Mouse (Mus musculus) kidney, postnatal 14 days (tissue): Measurements from ENCODE around the gene Fam129a.

Experiments used
- DNase-seq: peaks from one replicate; pipeline ENCODE4 v3.0.0; 2022; ENCODE audit warnings: mixed read lengths

Fam129a gene

DNA sequence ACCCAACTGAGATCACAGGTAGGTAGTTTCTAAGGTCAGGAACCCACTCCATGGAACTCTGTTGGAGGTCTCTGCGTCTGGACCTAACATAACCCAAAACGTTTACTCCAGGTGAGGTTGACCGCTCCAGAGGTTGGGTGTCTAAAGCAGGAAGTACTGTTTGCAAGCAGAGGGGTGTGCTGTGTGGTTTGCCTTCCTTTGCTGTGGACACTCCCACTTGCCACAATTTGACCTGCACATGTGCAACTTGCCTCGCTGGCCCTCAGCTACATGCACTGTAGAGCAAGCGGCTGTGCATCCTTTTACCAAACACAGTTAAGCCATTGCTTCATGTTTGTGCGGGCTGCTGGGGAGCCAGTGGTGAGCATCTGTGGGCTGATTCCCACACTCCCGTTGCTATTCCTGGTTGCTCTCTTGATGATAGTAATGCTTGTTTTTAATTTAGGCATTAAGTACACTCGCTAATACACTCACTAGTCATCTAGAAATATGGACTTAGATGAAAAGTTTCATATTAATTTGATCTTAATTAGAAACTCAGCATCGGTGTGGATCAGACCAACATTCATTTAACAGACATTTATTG lies 99.1 kb downstream of the Fam129a start:
- no peak for DNase-seq

DNA sequence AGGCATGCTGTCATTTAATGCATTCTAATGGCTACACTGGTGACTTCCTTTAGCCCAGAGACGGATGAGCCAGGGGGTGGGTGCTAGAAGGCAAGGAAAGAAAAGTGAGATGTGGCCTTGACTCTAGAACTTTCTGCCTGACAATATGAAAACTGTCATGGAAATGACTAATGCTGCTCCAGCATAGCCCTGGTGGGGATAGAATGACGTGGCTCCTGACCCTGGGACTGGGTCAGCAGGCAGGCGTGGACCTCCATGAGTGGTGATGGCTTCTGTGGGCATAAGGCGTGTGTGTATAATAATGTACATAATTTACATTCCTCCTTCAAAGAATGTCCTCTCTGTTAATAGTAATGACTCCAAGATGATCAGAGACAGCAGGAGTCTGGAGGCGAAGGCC lies 104.7 kb downstream of the Fam129a start:
- no peak for DNase-seq

DNA sequence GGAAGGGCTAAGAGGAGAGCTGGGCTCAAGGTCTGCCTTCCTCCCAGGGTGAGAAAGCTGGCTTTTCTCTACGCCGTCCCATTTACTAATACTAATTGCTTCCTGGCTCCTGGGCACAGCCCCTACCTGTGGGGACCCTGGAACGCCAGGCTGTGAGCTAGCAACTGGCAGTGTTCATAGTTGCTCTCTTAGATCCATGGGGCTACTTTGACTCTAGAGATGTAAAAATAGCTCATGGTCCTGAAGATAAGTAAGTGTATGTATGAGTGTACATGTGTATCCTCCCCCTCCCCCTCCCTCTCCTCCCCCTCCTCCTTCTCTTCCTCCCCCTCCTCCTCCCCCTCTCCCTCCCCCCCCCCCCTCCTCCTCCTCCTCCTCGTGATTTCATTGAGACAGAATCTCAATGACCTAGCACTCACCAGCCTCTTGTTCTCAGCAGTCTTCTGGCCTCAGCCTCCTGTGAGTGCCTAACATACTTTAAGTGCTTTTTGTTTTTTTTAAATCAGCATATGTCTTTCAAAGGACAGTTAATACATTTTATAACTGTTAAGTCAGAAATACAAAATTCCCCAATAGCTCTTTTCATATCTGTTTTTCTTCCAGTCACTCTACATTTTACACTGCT lies 106.3 kb downstream of the Fam129a start:
- DNase-seq: no peak

DNA sequence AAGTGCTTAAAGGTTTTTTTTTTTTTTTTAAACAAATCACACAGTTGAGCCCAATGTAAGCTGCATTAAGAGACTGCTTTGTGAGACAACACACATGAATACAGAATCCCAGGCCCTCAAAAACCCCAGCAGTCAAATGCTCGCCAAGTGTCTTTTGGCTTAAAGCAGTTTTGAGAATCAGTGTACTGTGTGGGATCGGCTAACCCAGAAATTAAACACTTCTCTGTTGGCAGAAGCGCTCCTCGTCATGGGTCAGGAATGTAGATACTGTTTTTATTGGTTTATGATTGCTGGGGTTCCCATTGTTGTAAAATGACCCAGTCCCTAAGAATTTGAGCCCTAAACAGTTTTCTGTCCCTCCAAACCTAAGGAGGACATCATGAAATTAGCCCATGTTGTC lies 107.0 kb downstream of the Fam129a start:
- DNase-seq: no peak

DNA sequence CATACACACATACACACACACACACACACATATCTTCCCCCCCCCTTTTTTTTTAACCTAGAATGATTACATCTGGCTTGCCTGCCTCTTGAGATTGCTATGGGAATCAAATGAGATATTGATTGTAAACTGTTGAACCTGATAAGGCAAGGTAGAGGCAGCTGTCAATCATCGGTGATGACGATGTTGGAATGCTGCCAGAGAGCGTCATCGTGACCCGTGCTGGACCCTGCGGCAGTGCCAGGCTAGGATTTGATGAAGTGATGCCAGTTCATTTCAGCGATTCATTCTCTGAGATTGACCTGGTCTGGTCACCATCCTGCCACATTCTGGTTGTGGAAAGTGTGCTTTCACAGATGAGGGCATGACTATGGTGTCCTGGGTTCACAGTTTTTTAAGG lies 108.2 kb downstream of the Fam129a start:
- no peak for DNase-seq

DNA sequence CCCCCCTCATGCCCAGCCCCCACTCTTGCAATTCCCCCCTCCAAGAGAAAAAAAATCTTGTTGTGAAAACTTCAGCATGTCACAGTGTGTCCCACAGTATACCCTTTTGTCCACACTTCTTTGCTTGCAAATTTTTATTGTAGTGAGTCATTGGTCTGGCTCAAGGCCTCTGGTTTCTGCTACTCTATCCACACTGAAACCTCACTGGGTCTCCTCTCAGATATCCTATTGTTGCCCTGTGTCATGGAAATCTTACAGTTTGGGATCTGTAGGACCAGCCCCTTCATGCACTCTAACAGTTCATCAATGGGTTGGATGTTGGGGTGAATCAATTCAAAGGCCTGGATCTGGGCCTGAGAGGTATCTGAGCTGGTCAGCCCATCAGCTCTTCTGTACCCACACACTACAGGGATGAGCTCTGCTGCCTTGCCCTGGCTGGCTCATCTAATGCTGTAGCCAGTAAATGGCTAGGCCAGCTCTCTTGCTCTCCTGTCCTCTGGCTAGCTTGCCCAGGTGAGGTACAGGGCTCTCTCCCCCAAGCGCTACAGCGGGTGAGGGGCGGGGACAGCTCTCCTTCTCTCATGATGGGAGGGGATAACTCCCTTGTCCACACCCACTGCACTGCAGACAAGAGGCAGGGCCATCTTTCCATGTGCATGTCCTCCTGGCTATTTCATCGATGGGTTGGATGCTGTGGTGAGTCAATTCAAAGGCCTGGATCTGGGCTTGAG lies 109.1 kb downstream of the Fam129a start:
- DNase-seq: no peak

DNA sequence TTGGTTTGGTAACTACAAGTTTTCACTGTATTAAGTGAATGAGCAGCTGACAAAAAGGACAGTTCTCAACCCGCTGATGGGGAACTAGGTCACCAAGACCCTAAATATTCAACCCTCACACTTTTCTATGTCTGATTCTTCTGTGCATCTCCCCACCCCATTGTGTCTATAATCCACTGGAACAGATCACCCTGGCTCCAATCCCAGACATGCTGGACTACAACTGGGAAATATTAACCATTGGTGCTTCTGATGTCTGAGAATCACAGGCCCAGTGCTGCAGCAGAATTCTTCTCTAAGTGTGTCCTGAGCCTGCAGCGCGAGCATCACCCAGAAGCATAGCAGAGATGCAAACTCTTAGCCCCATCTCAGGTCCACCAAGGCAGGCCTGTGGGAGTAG lies 110.0 kb downstream of the Fam129a start:
- DNase-seq: no peak

DNA sequence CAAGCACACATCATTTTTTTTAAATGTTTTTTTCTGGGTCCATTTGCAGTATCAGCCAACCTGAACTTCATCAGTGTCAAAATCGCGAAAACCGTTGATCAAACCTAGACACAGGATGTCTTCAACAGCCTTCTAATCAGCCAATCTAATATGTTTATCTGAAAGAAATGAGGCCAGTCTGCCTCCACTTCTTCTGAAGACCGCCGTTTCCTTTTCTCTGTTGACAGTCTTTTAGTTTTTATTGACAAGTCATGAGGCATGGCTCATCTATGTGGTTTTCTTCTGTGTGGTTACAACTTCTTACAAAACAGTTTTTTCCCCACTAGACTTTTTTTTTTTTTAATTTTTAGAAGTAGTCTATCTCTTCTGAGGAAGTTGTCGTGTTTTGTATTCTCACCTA lies 111.9 kb downstream of the Fam129a start:
- no peak for DNase-seq

DNA sequence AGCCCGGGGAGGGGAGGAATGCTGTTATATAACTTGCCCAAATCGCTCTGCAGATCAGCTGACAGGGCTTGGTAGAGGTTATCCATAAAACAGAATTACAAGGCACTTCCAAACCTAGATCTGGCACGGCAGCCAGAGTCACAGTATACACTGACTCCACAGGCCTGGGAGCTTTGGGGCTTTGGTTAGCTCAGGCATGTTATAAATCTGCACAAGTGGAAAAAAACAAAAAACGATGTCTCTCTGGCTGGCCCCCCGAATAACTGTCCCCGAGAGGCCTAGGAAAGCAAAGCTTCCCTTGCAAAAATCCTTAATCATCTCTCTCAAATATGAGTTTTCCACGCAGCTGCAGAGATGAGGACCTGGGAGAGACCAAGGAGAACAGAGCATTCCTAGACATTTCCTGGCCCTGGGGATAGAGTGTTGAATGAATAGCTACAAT lies 113.5 kb downstream of the Fam129a start:
- no peak for DNase-seq

DNA sequence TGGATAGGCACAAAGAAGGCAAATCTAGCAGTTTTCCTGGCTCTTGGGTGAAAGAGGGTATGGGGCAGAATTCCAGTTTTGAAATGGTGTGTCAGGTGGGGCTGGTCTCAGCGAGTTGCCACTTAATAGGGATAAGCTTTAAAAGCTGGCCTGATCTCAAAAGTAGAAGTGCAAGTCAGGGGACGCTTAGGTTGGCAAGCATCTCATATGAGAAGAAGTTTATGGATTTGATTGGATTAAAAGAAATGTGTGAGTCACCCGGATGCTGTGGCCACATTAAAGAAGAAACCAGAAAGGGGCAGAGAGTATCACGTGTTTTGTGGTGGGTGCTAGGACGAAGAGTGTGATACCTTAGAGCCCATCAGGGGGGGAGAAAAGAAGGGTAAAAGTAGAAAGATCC lies 114.0 kb downstream of the Fam129a start:
- no peak for DNase-seq

DNA sequence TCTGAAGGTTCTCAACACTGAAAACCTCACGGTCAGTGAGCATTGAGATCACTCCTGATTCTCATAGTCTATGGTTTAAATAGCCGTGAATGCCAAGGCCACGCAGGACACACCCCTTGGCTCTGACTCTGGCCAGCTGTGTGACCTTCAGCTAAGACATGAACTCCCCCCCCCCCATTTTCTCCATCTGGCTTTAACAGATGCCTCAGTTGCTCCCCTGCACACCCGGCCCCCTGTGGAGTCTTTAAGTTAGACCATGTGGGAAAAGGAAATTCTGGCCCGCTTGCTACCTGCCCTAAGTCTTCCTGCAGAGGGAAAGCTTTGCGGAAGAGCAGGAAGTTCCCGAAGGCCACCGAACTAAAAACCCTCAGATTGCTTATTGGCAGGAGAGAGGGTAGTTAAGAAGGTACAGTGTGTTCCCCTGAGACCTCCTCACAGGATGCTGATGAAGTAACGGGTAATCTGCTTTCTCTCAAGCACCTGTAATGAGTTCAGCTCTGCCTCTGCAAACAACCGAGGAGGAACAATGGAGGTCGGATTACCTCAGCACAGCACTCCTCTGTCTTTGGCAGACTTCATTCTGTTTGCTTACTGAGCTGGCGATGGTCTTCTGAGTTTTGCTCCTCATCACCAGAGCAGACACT lies 114.8 kb downstream of the Fam129a start:
- no peak for DNase-seq

DNA sequence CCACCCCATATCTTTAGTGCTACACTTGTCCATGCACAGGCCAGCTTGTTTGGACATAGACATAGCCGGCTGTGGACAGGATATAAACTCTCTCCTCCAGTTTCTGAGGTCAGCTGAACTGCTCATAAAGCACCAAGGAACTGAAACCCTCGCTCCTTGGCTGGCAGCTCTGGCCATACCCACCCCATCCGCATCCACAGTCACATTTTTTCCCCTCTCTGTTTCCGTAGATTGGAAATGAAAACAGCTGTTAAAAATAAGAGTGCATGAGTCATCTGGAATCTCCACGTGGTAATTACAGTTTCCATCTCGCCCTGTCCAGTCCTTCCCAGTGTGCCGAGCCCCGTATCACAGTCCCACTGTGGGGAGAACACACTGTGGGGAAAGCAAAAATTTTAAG lies 115.7 kb downstream of the Fam129a start:
- no peak for DNase-seq

DNA sequence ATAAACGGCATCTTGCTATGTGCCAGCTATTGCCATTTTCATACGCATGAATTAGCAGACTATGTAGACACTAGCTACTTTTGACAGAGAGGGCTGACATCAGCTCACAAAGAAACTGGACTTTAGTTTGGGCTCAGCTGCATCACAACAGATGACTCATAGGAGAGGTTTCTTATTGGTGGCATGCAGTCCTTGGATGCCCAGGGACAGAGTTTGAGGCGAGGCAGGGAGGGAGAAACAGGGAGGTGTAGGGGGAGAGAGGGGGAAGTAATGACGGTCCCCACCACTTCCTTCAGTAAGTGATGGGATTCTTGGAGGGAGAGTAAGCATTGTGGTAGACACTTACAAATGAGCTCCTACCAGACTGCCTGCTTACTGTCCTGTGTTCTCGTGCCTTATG lies 118.0 kb downstream of the Fam129a start:
- no peak for DNase-seq

DNA sequence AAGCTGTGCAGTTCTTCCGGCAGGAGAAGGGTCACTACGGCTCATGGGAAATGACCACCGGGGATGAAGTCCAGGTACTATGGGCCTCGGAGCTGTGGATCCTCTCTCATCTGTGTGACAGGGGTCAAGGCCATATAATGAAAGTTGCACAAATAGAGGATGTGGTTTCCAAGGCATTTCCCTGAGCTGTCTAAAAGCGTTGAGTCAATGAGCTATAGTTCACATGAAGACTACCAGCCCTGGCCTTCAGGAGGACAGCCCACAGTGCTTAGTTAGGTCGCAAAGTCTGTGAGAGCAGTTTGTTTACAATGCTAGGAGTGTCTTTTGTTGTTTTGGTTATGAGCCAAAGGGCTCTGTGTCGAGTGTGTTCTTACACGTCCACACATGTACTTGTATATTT lies 118.6 kb downstream of the Fam129a start:
- no peak for DNase-seq

DNA sequence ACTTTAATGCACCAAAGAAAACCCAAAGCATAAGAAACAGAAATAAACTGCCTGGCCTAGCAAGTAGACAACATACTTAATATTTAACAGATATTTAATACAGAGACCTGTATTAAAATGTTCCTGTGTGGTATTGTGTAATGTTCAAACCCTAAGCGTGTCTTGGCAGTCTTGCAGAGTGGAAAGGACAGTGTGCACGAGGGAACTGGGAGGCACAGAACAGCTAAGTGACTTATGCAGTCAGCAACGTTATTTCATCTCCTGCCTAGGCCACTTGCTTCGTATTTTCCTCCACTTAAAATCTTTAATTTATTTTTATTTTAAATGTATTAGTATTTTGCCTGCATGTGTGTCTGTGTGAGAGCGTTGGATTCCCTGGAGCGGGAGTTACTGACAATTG lies 119.1 kb downstream of the Fam129a start:
- DNase-seq: no peak

DNA sequence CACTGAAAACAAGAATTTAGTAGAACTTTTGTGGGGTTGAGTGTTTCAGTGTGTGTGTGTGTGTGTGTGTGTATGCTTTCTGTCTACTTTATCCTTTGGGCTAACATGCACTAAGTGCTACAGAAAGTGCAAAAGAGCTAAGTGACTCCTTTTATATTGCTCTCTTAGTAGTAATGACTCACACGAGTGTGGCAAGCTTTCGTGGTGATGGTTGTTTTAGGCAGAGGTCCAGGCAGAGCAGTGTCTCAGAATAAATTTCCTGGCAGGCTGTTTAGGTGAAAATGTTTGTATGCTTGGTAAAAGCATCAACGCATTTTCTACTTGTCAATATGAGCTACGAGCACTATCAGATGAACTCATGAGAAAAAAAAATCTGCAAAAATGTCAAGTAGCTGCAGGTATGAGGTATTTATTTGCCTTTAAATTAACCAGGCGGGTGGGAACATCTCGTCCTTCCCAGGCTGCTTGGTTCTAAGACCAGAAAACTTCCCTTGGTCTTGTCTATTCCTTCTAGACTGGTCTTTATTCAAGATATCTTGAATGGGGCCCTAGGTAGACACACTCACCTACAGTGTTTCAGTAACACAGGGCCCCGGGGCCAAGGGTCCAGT lies 119.7 kb downstream of the Fam129a start:
- no peak for DNase-seq

DNA sequence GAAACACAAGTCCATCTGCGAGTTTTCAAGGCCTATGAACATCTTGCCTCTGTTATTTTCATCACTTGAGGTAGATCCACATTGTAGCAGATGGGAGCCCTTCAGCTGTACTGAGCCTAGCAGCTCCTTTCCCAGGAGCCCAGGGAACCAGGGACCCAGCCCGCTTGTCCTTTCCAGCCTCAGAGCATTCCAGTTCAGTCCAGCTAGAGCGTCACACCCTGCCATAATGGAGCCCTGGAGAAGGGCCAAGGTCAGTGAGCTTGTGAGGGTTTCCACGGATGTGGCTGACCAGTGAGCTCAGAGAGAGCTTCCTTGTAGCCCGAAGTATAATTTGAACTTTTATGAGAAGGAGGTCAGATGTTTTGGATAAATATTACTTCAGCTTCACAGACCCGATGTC lies 121.9 kb downstream of the Fam129a start:
- DNase-seq: peak; percentile 91

DNA sequence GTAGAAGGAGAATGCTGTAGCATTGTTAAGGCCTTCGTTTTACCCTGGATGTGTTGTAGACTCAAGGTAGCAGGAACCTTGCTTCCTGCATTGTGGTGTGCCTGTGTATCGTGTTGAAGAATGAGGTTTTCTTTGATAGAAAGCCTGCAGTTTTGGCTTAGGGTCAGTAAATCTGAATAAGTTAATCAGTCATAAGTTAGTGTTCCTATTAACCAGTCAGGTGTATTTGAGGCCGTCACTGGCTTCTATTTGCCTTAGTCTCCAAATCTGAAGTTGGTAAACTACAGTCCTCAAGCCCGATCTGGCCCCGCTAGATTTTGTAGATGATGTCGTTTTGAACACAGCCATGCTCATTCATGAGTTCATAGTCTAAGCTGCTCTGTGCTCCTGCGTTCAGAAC lies 125.8 kb downstream of the Fam129a start:
- no peak for DNase-seq

DNA sequence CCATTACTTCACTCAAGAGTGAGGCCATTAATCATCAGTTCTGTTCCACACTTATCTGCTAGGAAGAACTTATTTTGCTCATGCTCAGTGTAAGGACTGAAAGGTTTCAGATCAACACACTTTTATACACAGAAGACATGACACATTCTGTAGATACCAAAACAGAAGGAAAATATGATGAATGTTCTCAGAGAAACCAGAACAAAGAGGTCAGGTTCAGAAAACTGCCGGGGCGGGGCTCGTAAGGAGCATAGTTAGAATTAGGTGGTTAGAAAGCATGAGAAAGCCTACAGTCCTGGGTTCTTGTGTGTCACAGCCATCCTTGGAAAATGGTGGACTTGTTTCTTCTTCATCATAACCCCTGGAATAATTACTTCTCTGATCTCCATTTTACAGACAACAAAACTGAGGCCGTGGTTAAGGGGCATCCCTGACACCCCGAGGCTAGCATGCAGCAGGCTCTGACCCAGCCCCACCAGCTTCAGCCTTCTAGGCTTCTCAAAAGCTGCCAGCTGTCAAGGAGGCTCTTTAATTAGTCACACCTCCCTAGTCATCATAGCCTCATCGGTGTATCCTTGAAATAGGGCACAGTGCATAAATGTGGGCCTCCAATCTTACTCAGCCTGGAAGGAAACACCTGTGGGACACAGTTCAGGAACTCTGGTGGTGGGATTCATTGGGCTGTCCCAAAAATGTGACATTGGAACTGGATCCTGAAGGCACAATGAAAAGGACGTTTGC lies 127.1 kb downstream of the Fam129a start:
- DNase-seq: no peak

DNA sequence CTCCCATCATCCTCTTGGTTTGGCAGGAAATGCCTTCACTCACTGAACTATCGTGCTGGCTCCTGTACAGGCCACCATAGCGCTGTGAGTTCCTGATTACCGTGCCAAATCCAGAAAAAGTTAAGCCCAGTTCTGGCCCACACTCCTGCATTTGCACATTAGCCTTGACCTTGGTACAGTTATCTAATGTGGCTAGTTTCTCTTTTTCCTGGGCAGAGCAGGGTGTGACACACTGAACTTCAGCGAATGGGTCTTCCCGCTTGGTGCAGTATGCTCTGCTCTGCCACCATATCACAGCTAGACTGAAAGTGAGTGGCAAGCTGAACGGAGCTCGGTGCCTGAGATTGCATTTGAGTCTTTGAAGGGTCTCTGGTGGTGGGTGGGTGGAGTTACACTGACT lies 128.4 kb downstream of the Fam129a start:
- DNase-seq: no peak

DNA sequence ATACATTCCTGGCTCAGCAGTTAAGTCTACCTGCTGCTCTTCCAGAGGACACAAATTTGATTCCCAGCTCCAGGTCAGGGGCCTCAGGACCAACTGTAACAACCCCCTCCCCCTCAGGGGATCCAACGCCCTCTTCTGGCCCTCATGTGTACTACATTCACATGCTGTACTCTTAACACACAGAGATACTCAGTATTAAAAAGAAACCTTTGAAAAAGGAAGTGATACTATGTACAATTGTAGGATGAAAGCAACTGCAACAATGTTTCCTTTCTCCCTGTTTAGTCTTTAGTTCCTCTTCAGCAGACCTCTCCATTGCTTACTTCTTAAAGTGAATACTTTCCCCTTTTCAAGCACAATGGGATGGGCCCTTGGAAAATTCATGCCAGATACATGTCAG lies 131.8 kb downstream of the Fam129a start:
- DNase-seq: no peak

DNA sequence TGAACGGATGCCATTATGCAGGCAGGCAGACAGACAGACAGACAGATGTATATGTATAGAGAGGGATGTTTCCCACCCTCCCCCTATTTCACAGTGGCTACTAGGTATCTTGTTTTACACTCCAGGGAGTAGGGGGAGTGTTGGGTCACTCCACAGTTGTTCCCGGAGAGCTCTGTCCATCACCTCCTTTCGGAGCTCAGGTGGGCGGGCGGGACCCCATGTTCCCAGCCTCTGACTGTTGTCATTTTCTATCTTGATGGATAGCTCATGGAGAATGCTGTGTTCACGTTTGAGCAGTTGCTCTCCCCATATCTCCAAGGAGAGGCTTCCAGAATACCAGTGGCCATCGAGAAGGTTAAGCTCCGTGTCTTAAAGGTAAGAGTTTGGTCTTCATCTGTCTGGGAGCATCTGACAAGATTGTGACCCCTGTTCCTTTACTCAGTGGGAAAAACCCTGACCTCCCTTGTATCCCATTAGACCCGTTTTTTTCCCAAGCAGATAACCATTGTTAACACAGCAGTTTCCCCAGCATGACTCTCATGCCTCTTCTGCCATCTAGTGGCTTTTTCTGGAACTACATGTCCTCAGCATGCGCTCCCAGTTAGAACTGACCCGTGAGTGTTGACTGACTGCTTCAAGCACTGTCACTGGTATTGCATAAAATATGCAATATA lies 134.9 kb downstream of the Fam129a start:
- DNase-seq: peak; percentile 90
